Mouse (Mus musculus): ENCODE data around the gene Trp53tg5. TPM values are rescaled to one million over a fixed set of nuclear protein-coding genes. Genes with fewer than 3 reads are reported as not detected.
A peak's percentile ranks its signal among the peaks of the same experiment; 100 is the strongest.

Trp53tg5 gene
- total and polyA plus RNA-seq, 2 experiments from 2014 or later = not detected

DNA sequence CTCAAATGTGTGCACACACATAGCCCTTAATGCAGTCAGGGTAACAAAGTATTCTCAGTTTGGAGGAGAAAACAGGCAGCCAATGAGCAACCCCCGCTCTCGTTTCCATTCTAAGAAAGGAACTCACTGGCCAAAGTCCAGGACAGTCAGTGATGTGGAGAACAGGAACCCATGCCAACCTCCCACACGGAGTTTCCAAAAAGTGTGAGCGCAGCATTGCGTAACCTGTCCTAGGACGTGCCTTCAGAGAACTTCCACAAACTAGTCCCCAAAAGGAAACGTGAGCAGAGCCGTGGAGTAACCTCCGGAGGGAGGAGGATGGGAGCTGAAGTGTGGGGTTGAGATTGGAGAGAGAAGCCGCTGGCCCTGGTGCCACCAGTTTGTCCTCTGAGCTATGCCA is 18.7 kb downstream of the Trp53tg5 start:
- TF ChIP-seq CTCF (IDR thresholded peaks at IDR 0.05; ENCODE audit: low read depth) = no peak
- no peak for TF ChIP-seq EP300 (IDR thresholded peaks at IDR 0.05; ENCODE audit: low read depth)

DNA sequence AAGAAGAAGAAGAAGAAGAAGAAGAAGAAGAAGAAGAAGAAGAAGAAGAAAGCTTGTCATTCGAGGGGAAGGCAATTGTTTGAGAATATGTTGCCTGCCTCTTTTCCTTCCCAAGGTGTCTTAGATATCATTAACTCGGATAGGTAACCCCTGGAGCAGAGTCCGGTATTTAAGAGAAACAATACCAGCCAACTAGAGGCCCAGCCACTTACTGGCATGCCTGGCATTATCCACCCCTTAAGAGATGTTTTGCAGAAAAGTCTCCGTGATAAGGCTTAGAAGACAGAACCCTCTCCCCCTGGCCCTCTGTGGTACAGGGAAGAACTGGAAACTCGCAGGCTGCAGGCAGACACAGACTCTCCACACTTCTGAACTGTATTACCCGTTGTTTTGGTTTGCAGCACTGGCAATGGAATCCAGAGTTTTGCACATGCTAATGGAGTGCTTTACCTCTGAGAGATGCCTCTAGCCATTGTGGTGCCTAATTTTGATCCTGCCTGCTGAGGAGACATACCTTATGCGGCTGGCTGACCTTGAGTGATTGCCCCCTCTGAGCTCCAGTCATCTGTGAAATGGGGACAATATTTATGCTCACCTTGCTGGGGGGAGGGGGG is 19.5 kb downstream of the Trp53tg5 start:
- ATAC-seq (ENCODE audit: insufficient read depth, low read depth) (no peak), DNase-seq (ENCODE audit: low spot score) (no peak)
- Histone ChIP-seq H3K4me2 (ENCODE audit: low read depth, low read length) (no peak overlapping the region), H3K27me3 (ENCODE audit: control insufficient read depth, insufficient read depth, low read length) (0 out of 2 replicates have a peak, but pooled peaks cover 4% of the 10 kb centered on the region), H3K4me1 (ENCODE audit: control insufficient read depth, insufficient read depth) (peaks cover 43% of the 10 kb centered on the region), H3K4me3 (ENCODE audit: low read depth, low read length) (no peak overlapping the region), H3K36me3 (replicated peaks; ENCODE audit: control insufficient read depth, insufficient read depth, low read length) (no peaks in the 10 kb centered on the region), H3K27ac (ENCODE audit: low read depth) (no peak overlapping the region), H3K9me3 (replicated peaks; ENCODE audit: control insufficient read depth, low read length) (no peaks in the 10 kb centered on the region), H3K9ac (replicated peaks; ENCODE audit: low read depth, low read length) (no peak overlapping the region)
- TF ChIP-seq CTCF (IDR thresholded peaks at IDR 0.05; ENCODE audit: low read depth) (no peak), EP300 (IDR thresholded peaks at IDR 0.05; ENCODE audit: low read depth) (no peak)
- 60% methylated on average over 7 of the region's 7 CpGs for WGBS

More for the DNA sequence above, 18.7 kb downstream of the Trp53tg5 start:
- 15% methylated on average over 10 of the region's 10 CpGs for WGBS
- Histone ChIP-seq H3K4me1 (ENCODE audit: control insufficient read depth, insufficient read depth) (peaks cover 39% of the 10 kb centered on the region), H3K4me2 (ENCODE audit: low read depth, low read length) (0 out of 2 replicates have a peak overlapping the region, but pooled peaks have one; percentile 10), H3K9me3 (replicated peaks; ENCODE audit: control insufficient read depth, low read length) (no peaks in the 10 kb centered on the region), H3K27me3 (ENCODE audit: control insufficient read depth, insufficient read depth, low read length) (no peaks in the 10 kb centered on the region), H3K4me3 (ENCODE audit: low read depth, low read length) (no peak overlapping the region), H3K27ac (ENCODE audit: low read depth) (peak overlapping the region; percentile 65), H3K9ac (replicated peaks; ENCODE audit: low read depth, low read length) (no peak overlapping the region), H3K36me3 (replicated peaks; ENCODE audit: control insufficient read depth, insufficient read depth, low read length) (no peaks in the 10 kb centered on the region)
- ATAC-seq (ENCODE audit: insufficient read depth, low read depth) (peak; percentile 39; the same call in 1 of the 2 replicates), DNase-seq (ENCODE audit: low spot score) (peak; percentile 72)

DNA sequence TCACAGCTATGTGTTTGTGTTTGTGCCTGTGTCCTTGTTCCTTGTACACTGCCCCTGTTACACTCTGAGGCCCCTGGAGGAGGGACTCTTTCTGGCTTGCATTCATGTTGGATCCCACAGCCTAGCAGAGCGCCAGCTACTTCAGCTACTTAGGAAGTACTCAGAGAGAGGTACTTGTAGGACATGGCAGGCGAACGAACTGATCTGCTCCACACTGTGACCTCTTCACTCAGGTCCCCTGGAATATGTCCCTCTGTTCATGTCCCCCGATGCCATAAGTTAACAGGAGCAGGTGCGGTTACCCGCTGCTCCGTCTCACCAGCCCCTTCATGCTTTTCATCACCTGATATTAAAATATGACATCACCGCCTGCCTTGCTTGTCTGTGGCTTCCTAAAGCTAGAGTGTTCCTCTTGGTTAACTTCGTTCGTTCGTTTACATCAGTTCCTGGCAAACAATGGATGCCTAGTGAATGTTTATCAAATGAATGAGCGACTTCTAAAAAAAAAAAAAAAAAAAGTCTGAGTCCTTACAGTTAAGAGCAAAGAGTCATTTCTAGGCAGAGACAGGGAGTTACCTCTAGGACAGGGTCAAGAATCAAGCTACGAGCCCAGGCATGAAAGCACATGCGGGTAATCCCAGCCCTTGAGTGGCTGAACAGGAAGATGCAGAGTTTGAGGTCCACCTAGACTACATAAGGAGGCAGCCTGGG is 20.3 kb downstream of the Trp53tg5 start:
- DNase-seq (ENCODE audit: low spot score) = peak; percentile 81
- no peak for TF ChIP-seq EP300 (IDR thresholded peaks at IDR 0.05; ENCODE audit: low read depth)
- TF ChIP-seq CTCF (IDR thresholded peaks at IDR 0.05; ENCODE audit: low read depth) = no peak
- peaks cover 43% of the 10 kb centered on the region for H3K4me1 ChIP-seq (ENCODE audit: control insufficient read depth, insufficient read depth)
- no peak overlapping the region for H3K4me3 ChIP-seq (ENCODE audit: low read depth, low read length)
- peaks cover 5% of the 10 kb centered on the region; the same call in 1 of the 2 replicates for H3K27me3 ChIP-seq (ENCODE audit: control insufficient read depth, insufficient read depth, low read length)
- no peaks in the 10 kb centered on the region for H3K9me3 ChIP-seq (replicated peaks; ENCODE audit: control insufficient read depth, low read length)
- 26% methylated on average over 14 of the region's 14 CpGs for WGBS
- ATAC-seq (ENCODE audit: insufficient read depth, low read depth) = peak; percentile 79
- H3K36me3 ChIP-seq (replicated peaks; ENCODE audit: control insufficient read depth, insufficient read depth, low read length) = no peaks in the 10 kb centered on the region
- peak overlapping the region; percentile 74 for H3K27ac ChIP-seq (ENCODE audit: low read depth)
- no peak overlapping the region for H3K9ac ChIP-seq (replicated peaks; ENCODE audit: low read depth, low read length)
- H3K4me2 ChIP-seq (ENCODE audit: low read depth, low read length) = peak overlapping the region; percentile 0; the same call in 1 of the 2 replicates

DNA sequence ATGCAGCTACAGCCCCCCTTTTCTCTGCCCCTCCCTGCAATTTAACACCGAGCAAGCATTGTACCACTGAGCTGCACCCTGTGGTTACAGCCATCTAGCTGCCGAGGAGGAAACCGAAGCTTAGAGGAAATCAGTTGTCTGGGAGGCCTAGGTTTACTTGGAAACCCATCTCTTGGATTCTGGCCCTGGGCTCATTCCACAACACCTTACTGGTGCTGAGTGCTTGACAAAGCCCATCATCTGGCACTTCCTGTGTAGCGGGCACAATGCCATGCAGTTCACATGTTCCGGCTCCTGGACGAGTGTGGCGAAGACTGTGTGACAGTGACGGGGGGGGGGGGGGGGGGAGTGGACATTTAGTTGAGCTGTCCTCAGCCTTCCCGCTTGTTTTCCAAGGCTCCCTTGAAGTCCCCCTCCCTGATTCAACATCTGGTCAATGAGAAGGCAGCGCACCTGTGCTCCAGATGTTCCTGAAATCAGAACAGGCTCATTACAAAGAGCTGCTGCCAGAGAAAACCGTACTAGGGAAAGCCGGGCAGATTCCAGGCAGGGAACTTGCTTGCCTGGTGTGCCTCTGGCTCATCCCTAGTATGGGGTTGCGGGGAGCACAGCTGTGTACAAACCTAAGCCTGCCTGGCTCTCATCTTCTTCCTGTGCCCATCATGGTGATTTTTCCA is 21.4 kb downstream of the Trp53tg5 start:
- Histone ChIP-seq H3K4me2 (ENCODE audit: low read depth, low read length) (0 out of 2 replicates have a peak overlapping the region, but pooled peaks have one; percentile 0), H3K9ac (replicated peaks; ENCODE audit: low read depth, low read length) (no peak overlapping the region), H3K4me1 (ENCODE audit: control insufficient read depth, insufficient read depth) (peaks cover 43% of the 10 kb centered on the region), H3K27me3 (ENCODE audit: control insufficient read depth, insufficient read depth, low read length) (peaks cover 15% of the 10 kb centered on the region), H3K9me3 (replicated peaks; ENCODE audit: control insufficient read depth, low read length) (no peaks in the 10 kb centered on the region), H3K36me3 (replicated peaks; ENCODE audit: control insufficient read depth, insufficient read depth, low read length) (no peaks in the 10 kb centered on the region), H3K4me3 (ENCODE audit: low read depth, low read length) (no peak overlapping the region), H3K27ac (ENCODE audit: low read depth) (peak overlapping the region; percentile 74)
- WGBS = 22% methylated on average over 13 of the region's 13 CpGs
- DNase-seq (ENCODE audit: low spot score) (no peak), ATAC-seq (ENCODE audit: insufficient read depth, low read depth) (peak; percentile 64)
- no peak for TF ChIP-seq CTCF (IDR thresholded peaks at IDR 0.05; ENCODE audit: low read depth)
- peak; percentile 86 for TF ChIP-seq EP300 (IDR thresholded peaks at IDR 0.05; ENCODE audit: low read depth)

DNA sequence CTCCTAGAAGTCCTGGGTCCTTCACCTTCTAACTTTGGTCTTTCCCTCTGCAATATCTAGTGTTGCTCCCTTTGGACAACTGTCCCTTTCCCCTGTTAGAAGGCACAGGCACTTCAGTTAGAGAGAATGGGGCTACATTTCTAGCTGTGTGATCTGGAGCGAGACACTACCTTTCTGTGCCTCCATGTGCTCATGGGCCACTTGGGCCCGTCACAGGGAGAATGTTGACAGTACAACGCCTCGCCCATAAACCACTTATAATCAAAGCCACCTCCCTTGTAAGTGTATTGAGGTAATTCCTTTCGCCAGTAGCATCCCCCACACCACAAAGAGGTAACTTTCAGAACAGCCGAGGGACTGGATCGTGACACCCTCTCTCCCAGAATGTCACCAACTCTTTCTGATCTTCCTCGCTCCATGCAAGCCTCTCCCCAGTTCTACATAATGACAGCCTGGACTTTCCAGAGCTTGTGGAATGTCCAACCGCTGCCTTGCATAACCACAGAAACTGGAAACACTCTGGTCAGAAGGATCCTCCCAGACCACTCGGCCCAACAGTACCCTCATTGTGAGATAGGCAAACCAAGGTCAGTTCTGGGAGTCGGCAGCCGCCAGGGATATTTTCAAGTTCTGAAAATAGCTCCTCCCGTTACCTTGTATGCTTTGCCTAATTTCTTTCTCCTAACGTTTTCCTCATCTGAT is 24.0 kb downstream of the Trp53tg5 start:
- H3K27me3 ChIP-seq (ENCODE audit: control insufficient read depth, insufficient read depth, low read length) = peaks cover 28% of the 10 kb centered on the region
- no peak overlapping the region for H3K27ac ChIP-seq (ENCODE audit: low read depth)
- no peak overlapping the region for H3K9ac ChIP-seq (replicated peaks; ENCODE audit: low read depth, low read length)
- H3K36me3 ChIP-seq (replicated peaks; ENCODE audit: control insufficient read depth, insufficient read depth, low read length) = no peaks in the 10 kb centered on the region
- no peak for ATAC-seq (ENCODE audit: insufficient read depth, low read depth)
- 48% methylated on average over 14 of the region's 14 CpGs for WGBS
- H3K4me2 ChIP-seq (ENCODE audit: low read depth, low read length) = no peak overlapping the region
- TF ChIP-seq EP300 (IDR thresholded peaks at IDR 0.05; ENCODE audit: low read depth) = no peak
- no peak for TF ChIP-seq CTCF (IDR thresholded peaks at IDR 0.05; ENCODE audit: low read depth)
- DNase-seq (ENCODE audit: low spot score) = no peak
- no peak overlapping the region for H3K4me3 ChIP-seq (ENCODE audit: low read depth, low read length)
- peaks cover 18% of the 10 kb centered on the region for H3K4me1 ChIP-seq (ENCODE audit: control insufficient read depth, insufficient read depth)
- H3K9me3 ChIP-seq (replicated peaks; ENCODE audit: control insufficient read depth, low read length) = no peaks in the 10 kb centered on the region

Data from heart, postnatal 0 days (tissue).